Mouse (Mus musculus): Measurements from ENCODE around the gene Il4.

GRCm38 (mm10) chr11:53561986-53562385 lies 56.5 kb downstream of the Il4 start:
- TF ChIP-seq CTCF (IDR thresholded peaks at IDR 0.05; ENCODE audit: low read depth) = no peak
- no peak for TF ChIP-seq EP300 (optimal IDR thresholded peaks at IDR 0.05)

Data from stomach, postnatal 0 days (tissue).